Mouse (Mus musculus) lung, adult 2 months (tissue): ENCODE measurements around the gene Hspb1. TPM values are rescaled to one million over a fixed set of nuclear protein-coding genes. Genes with fewer than 3 reads are reported as not detected.
A peak's percentile ranks its signal among the peaks of the same experiment; 100 is the strongest.

Experiments
- DNase-seq: peaks from one replicate; pipeline ENCODE4 v3.0.0; 2022
- H3K4me1 ChIP-seq: fragments of 200-500 bp; 2 replicates; pipeline ENCODE4 v1.6.1; 2011; ENCODE audit warnings: low read length; ENCODE audit not compliant: control insufficient read depth, insufficient read depth
- H3K4me3 ChIP-seq: fragments of 200-500 bp; replicated peaks from 2 replicates; pipeline ENCODE3; 2011; ENCODE audit warnings: low read depth, mild to moderate bottlenecking, control low read depth, low read length; ENCODE audit errors: extremely low read depth
- CTCF ChIP-seq: fragments of 200-500 bp; IDR thresholded peaks from 2 replicates; pipeline ENCODE4 v1.5.1; 2011; ENCODE audit warnings: mild to moderate bottlenecking, low read length, control low read depth; ENCODE audit not compliant: insufficient read depth
- POLR2A ChIP-seq: fragments of 200-500 bp; IDR thresholded peaks from 2 replicates; pipeline ENCODE4 v1.6.1; 2011; ENCODE audit warnings: low read depth, mild to moderate bottlenecking, control low read depth, low read length, borderline replicate concordance; ENCODE audit errors: extremely low read depth
- WGBS: fragments of 180-500 bp; shearing (Covaris S2); methylation state at CpG from one replicate; pipeline ENCODE4 v1.1.7; 2018; 5-methylcytosine and 5-hydroxymethylcytosine counted together
- polyA plus RNA-seq: library from polyadenylated mRNA; depleted of rRNA; stranded (reverse); fragments of >200 nt; gene quantifications from 2 replicates; pipeline ENCODE4 v1.2.3, GENCODE M21; 2012

The Hspb1 gene
- polyA plus RNA-seq, 1 experiment, result 589 TPM

DNA sequence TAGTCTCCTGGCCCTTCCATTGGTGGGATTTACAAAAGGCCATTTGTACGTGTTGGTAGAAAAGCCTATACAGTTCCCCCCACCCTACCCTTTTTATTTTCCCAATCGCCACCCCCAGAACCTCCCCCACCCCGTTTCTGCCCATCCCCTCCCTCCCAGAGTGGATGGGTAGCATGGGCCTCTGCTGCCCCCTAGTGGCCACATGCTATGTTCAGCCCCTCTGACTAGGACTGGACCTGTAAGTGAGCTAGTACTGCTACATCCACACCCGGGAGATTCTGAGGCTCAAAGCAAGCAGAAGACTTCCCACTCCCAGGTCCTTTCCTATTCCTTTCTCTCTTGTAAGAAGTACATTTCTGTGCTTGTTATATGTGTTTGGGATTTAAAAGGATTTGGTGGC, 32.6 kb upstream of the Hspb1 start:
- Histone ChIP-seq H3K4me1 (no peaks in the 10 kb centered on the region), H3K4me3 (no peak overlapping the region)
- TF ChIP-seq POLR2A (no peak), CTCF (peak; percentile 84)
- 0% methylated on average over 4 of the region's 4 CpGs for WGBS
- peak; percentile 72 for DNase-seq

GRCm38 (mm10) chr5:135866662-135867061, 21.1 kb upstream of the Hspb1 start:
- no peaks in the 10 kb centered on the region for H3K4me1 ChIP-seq
- TF ChIP-seq CTCF (no peak), POLR2A (no peak)
- DNase-seq, result no peak
- no peak overlapping the region for H3K4me3 ChIP-seq
- 53% methylated on average over 8 of the region's 8 CpGs for WGBS

DNA sequence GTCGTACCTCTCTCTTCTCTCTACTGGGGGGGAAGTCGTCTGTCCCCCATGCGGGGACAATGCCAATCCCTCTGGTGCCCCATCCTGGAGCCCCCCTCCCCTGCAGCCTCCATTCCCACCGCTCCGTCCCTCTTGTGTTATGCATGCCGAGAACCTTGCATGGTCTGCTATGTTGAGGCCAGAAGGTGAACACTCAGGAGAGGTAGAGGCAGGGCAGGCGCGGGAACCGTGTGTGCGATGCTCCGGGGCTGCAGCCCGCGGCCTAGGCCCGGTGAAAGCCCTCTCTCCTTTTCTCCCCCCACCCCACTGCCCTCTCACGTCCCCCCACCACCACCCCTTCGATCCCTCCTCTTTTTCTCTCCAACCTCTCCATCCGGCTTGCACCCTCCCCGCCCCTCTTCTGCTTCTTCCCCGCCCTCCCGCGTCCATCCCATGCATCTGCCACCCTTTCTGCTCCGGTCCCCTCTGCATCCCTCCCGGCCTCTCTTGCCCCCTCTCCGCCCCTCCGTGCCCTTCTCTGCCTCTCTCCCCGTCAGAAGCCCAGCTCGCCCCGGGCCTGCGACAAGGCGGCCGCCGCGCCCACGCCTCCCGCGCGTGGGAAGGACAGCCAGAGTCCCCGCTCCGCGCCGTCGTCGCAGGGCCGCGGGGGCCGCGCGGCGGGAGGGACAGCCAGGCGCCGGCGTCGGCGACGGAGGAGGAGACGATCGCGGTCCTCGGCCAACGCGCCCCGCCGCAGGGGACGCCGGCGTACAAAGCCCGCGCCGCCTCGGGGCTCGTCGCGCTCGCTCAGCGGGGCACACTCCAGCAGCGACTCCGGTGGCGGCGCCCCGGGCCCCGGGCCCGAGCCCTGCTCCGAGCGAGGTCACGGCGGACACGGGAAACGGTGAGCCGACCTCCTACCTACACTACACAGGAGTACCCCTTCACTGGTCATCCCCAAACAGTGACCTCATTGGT, 19.8 kb upstream of the Hspb1 start:
- TF ChIP-seq POLR2A, result no peak
- TF ChIP-seq CTCF, result no peak
- Histone ChIP-seq H3K4me1 (no peaks in the 10 kb centered on the region), H3K4me3 (no peak overlapping the region)
- 2% methylated on average over 85 of the region's 89 CpGs for WGBS
- DNase-seq, result no peak

DNA sequence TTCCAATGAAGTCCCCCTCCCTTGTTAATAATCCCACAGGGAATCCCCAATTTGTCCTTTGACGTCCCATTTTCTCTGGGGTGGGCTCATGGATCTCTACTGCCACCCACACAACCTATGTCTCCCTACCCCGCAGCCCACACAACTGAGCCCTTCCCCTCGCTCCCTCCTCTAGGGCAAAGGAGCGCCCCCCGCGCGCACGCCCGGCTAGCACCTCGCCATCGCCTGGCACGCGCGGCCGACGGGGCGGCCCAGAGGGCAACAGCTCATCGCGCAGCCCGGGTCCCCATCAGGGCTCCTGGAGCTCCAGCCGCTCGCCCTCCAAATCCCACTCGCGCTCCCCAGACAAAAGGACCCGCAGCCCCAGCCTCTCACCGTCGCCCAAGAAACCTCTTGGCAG, 19.1 kb upstream of the Hspb1 start:
- WGBS, result 6% methylated on average over 26 of the region's 27 CpGs
- no peak for DNase-seq
- Histone ChIP-seq H3K4me1 (no peaks in the 10 kb centered on the region), H3K4me3 (no peak overlapping the region)
- TF ChIP-seq CTCF (no peak), POLR2A (no peak)

DNA sequence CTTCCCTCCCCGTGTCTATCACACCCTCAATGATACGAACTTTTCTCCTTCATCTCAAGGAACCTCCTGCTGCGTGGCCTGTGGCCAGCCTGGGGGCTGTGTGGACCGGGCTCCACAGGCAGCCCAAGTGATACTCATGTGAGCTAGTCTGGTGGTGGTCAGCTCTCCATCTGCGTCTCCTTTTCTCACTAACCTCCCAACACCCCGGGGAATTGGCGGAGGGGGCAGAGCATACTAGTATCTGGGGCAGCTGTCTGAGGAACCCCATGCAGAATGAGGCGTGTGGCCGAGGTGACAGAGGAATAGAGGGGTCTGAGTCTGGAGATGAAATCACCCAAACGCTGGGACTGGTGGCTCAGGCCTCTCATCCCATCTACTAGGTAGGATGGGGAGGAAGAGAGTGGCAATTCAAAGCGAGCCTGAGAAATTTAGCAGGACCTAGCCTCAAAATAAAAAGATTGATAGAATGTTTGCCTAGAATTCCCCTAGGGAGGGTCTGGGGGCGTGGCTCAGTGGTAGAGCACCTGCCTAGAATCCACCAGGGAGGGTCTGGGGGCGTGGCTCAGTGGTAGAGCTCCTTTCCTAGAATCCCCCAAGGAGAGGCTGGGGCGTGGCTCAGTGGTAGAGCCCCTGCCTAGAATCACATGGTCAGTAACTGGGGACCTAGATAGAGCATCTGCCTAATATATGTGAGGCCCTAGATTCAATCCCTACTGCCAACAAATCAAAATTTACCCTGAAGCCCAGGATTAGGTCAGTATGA, 17.9 kb upstream of the Hspb1 start:
- Histone ChIP-seq H3K4me1 (no peaks in the 10 kb centered on the region), H3K4me3 (no peak overlapping the region)
- DNase-seq, result no peak
- 65% methylated on average over 14 of the region's 14 CpGs for WGBS
- TF ChIP-seq POLR2A, result no peak
- no peak for TF ChIP-seq CTCF

DNA sequence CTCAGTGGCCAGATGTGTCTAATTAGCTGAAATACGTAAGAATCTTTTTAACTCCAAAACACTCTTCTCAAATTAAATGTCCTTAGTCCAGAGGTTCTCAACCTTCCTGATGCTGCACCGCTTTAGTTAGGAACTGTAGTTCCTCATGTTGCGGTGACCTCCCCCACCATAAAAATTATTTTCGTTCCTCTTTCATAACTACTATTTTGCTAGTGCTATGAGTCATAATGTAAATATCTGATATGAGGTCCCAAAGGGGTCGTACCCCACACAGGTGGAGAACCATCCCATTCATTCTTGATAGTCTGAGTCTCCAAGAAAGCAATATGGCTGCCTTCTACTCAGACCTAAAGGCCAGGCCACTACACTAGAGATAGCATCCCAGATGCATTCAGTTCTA, 17.2 kb upstream of the Hspb1 start:
- no peak for TF ChIP-seq CTCF
- TF ChIP-seq POLR2A, result no peak
- DNase-seq, result no peak
- Histone ChIP-seq H3K4me3 (no peak overlapping the region), H3K4me1 (no peaks in the 10 kb centered on the region)
- WGBS, result 73% methylated on average over 5 of the region's 5 CpGs

DNA sequence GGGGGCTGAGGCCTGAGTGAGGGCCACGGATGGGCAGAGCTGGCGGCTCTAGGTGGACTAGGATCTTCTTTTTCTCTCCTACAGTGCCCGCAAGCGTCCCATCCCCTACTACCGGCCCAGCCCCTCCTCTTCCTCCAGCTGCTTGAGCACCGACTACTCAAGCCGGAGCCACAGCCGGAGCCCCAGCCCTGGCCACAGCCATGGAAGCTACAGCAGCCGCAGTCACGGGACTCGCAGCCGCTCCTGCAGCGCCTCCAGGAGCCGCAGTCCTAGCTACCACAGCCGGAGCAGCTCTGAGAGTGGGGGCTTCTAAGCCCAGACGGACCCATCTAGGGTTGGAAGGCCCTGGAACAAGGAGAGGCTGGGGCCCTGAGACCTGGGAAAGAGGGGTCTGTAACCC, 14.7 kb upstream of the Hspb1 start:
- 11% methylated on average over 16 of the region's 16 CpGs for WGBS
- TF ChIP-seq CTCF (no peak), POLR2A (no peak)
- no peak for DNase-seq
- H3K4me1 ChIP-seq, result peaks cover 3% of the 10 kb centered on the region; the same call in 1 of the 2 replicates
- no peak overlapping the region for H3K4me3 ChIP-seq

- WGBS, result 63% methylated on average over 9 of the region's 9 CpGs
- DNase-seq, result no peak
- H3K4me3 ChIP-seq, result no peak overlapping the region
- peaks cover 6% of the 10 kb centered on the region for H3K4me1 ChIP-seq
- TF ChIP-seq CTCF, result no peak
- TF ChIP-seq POLR2A, result no peak
These were observed 14.0 kb upstream of the Hspb1 start for GRCm38 (mm10) chr5:135873753-135874152.

- 10% methylated on average over 8 of the region's 8 CpGs for WGBS
- H3K4me3 ChIP-seq, result no peak overlapping the region
- peak; percentile 74 for DNase-seq
- H3K4me1 ChIP-seq, result peaks cover 16% of the 10 kb centered on the region
- TF ChIP-seq CTCF (peak; percentile 61), POLR2A (no peak)
These were observed 10.5 kb upstream of the Hspb1 start for GRCm38 (mm10) chr5:135877180-135877579.
